Mouse (Mus musculus) thymus, adult 18-20 months (tissue): Measurements from ENCODE around the gene Wdr63.
A peak's percentile ranks its signal among the peaks of the same experiment; 100 is the strongest.

Experiments
- DNase-seq, 2 experiments: peaks; one replicate each; pipeline ENCODE4 v3.0.0; 2022; ENCODE audit warnings: mixed read lengths in 2 of 2

The Wdr63 gene

GRCm38 (mm10) chr3:146051277-146052007 lies 56.5 kb downstream of the Wdr63 start:
- DNase-seq: no peak

- DNase-seq: no peak
These were observed 58.0 kb downstream of the Wdr63 start for GRCm38 (mm10) chr3:146049951-146050350.

GRCm38 (mm10) chr3:146047704-146048207 lies 60.2 kb downstream of the Wdr63 start:
- DNase-seq: no peak

- no peak for DNase-seq
These were observed 61.9 kb downstream of the Wdr63 start for GRCm38 (mm10) chr3:146046076-146046475.

- DNase-seq: no peak
These were observed 63.0 kb downstream of the Wdr63 start for GRCm38 (mm10) chr3:146044977-146045376.

- DNase-seq: no peak
These were observed 66.5 kb downstream of the Wdr63 start for GRCm38 (mm10) chr3:146041382-146041781.

- DNase-seq: peak; percentile 58 to 75
These were observed 68.6 kb downstream of the Wdr63 start for GRCm38 (mm10) chr3:146039132-146039903.

- no peak for DNase-seq
These were observed 70.0 kb downstream of the Wdr63 start for GRCm38 (mm10) chr3:146037906-146038305.

- no peak for DNase-seq
These were observed 75.0 kb downstream of the Wdr63 start for GRCm38 (mm10) chr3:146032976-146033375.

- DNase-seq: no peak
These were observed 77.6 kb downstream of the Wdr63 start for GRCm38 (mm10) chr3:146030255-146030836.

GRCm38 (mm10) chr3:146029234-146029633 lies 78.7 kb downstream of the Wdr63 start:
- DNase-seq: no peak

- no peak for DNase-seq
These were observed 79.5 kb downstream of the Wdr63 start for GRCm38 (mm10) chr3:146028406-146028805.

- no peak for DNase-seq
These were observed 80.8 kb downstream of the Wdr63 start for GRCm38 (mm10) chr3:146027116-146027515.

GRCm38 (mm10) chr3:146025499-146025898 lies 82.4 kb downstream of the Wdr63 start:
- no peak for DNase-seq

GRCm38 (mm10) chr3:146024746-146025145 lies 83.2 kb downstream of the Wdr63 start:
- DNase-seq: no peak

- no peak for DNase-seq
These were observed 85.7 kb downstream of the Wdr63 start for GRCm38 (mm10) chr3:146022232-146022631.

GRCm38 (mm10) chr3:146017521-146017920 lies 90.4 kb downstream of the Wdr63 start:
- no peak for DNase-seq

GRCm38 (mm10) chr3:146016979-146017378 lies 91.0 kb downstream of the Wdr63 start:
- DNase-seq: no peak

- no peak for DNase-seq
These were observed 93.6 kb downstream of the Wdr63 start for GRCm38 (mm10) chr3:146014321-146014720.

GRCm38 (mm10) chr3:146013490-146013889 lies 94.4 kb downstream of the Wdr63 start:
- DNase-seq: no peak

- no peak for DNase-seq
These were observed 96.2 kb downstream of the Wdr63 start for GRCm38 (mm10) chr3:146011544-146012218.

- no peak for DNase-seq
These were observed 97.2 kb downstream of the Wdr63 start for GRCm38 (mm10) chr3:146010751-146011150.
